Mouse (Mus musculus) C2C12 (cell line): Measurements from ENCODE around the gene Tceal8. TPM values are rescaled to one million over a fixed set of nuclear protein-coding genes. Genes with fewer than 3 reads are reported as not detected.
A peak's percentile ranks its signal among the peaks of the same experiment; 100 is the strongest.
"Not testable (repeated sequence)": the region's sequence is repeated elsewhere in the genome, so short reads cannot be mapped to it uniquely, and the experiment has no call there.

Experiments
- H3K27me3 ChIP-seq: one replicate; pipeline ENCODE4 v1.6.1; 2011; ENCODE audit not compliant: control insufficient read depth, insufficient read depth, insufficient read length
- H3K36me3 ChIP-seq: one replicate; pipeline ENCODE4 v1.6.1; 2011; ENCODE audit not compliant: control insufficient read depth, insufficient read depth
- H3K4me3 ChIP-seq: one replicate; pipeline ENCODE4 v1.5.1; 2011; ENCODE audit warnings: mild to moderate bottlenecking, control low read depth; ENCODE audit not compliant: poor library complexity, insufficient read depth, severe bottlenecking
- H3K79me2 ChIP-seq: one replicate; pipeline ENCODE4 v1.6.1; 2011; ENCODE audit not compliant: control insufficient read depth, insufficient read depth
- H3K79me3 ChIP-seq: one replicate; pipeline ENCODE4 v1.6.1; 2011; ENCODE audit warnings: low read depth, control low read depth
- H3ac ChIP-seq: one replicate; pipeline ENCODE3; 2011; ENCODE audit warnings: low read depth; ENCODE audit not compliant: control insufficient read depth, insufficient read length
- CEBPB ChIP-seq: IDR thresholded peaks from one replicate; pipeline ENCODE4 v1.6.1; 2011; ENCODE audit warnings: low read depth, mild to moderate bottlenecking, control low read depth, moderate library complexity
- CTCF ChIP-seq: IDR thresholded peaks from one replicate; pipeline ENCODE4 v1.5.1; 2011; ENCODE audit not compliant: control insufficient read depth, insufficient read depth, insufficient read length
- FOSL1 ChIP-seq: IDR thresholded peaks from one replicate; pipeline ENCODE4 v1.8.0; 2011; ENCODE audit warnings: mild to moderate bottlenecking, low read length; ENCODE audit not compliant: poor library complexity, insufficient read depth, severe bottlenecking
- MAX ChIP-seq: IDR thresholded peaks from one replicate; pipeline ENCODE4 v1.6.1; 2011; ENCODE audit warnings: mild to moderate bottlenecking, control low read depth
- MYOD1 ChIP-seq: IDR thresholded peaks from one replicate; pipeline ENCODE4 v1.6.1; 2011; ENCODE audit warnings: low read depth; ENCODE audit not compliant: control insufficient read depth, insufficient read length
- MYOG ChIP-seq: IDR thresholded peaks from one replicate; pipeline ENCODE4 v1.6.1; 2011; ENCODE audit not compliant: control insufficient read depth, insufficient read length; ENCODE audit errors: extremely low read depth
- USF1 ChIP-seq: IDR thresholded peaks from one replicate; pipeline ENCODE4 v1.6.1; 2011; ENCODE audit warnings: low read depth, mild to moderate bottlenecking, control low read depth, moderate library complexity
- long read RNA-seq, 2 experiments: library from polyadenylated mRNA; unstranded; transcript quantifications; one replicate each; pipeline ENCODE4 v2.0.0; 2019 to 2020
- polyA plus RNA-seq: library from polyadenylated mRNA; unstranded; fragments of >200 nt; fragmentation: generic; extraction: Trizol; gene quantifications from one replicate; pipeline ENCODE4 v1.2.1, GENCODE M21; 2012; ENCODE audit warnings: missing spikeins

Gene Tceal8
- 58.1 TPM for polyA plus RNA-seq
- long read RNA-seq, experiment 1, transcript Tceal8-201 (3 exons, 1,250 nt) = major isoform, 135 of 150 reads
- long read RNA-seq, experiment 1, partial matches to known transcripts = 5 of 150 reads
- long read RNA-seq, experiment 1, other reads (novel, unspliced or antisense) = 10 of 150 reads
- long read RNA-seq, experiment 2, transcript Tceal8-201 (3 exons, 1,250 nt) = major isoform, 102 of 103 reads
- long read RNA-seq, experiment 2, partial matches to known transcripts = 0 of 103 reads
- long read RNA-seq, experiment 2, other reads (novel, unspliced or antisense) = 0 of 103 reads

DNA sequence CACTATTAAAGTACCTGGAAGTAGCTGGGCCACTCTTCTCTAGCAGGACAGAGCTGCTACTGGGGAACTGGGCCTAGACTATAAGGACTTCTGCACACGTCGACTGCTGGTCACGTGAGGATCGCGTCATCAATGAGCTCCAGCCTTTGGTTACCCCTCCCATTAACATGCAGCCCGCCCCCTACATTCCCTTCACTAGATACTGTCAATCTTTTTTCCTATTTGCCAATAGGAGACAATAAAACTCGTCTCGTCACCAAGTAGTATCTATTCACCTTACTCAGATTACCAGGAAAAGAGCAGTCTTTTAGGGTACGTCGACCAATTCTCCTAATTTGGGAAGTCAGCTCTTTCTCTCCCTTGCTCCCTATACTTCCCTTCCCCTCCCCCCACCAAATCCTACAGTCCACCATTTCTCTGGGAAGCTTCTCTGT lies at the start of gene Tceal8:
Gene Tceal8 (minus strand): TSS at position 225 of the 434 bp plus-strand sequence.
- peak within 1 kb of the TSS; percentile 51 for H3K4me3 ChIP-seq
- no peaks in the 10 kb centered on the region for H3K27me3 ChIP-seq
- peaks cover 11% of the 10 kb centered on the region for H3K79me3 ChIP-seq
- peak within 1 kb of the TSS; percentile 83 for H3ac ChIP-seq
- peaks cover 12% of the 10 kb centered on the region for H3K36me3 ChIP-seq
- H3K79me2 ChIP-seq = peaks cover 9% of the 10 kb centered on the region
- TF ChIP-seq USF1 (peak; percentile 99), FOSL1 (no peak), MYOD1 (no peak), CTCF (no peak)

GRCm38 (mm10) chrX:136216303-136216702 lies 44.2 kb upstream of the Tceal8 start:
- Histone ChIP-seq H3ac (no peak overlapping the region), H3K4me3 (no peak overlapping the region), H3K27me3 (no peaks in the 10 kb centered on the region), H3K79me2 (no peaks in the 10 kb centered on the region), H3K79me3 (no peaks in the 10 kb centered on the region), H3K36me3 (no peaks in the 10 kb centered on the region)
- TF ChIP-seq MAX (no peak), CTCF (no peak)

DNA sequence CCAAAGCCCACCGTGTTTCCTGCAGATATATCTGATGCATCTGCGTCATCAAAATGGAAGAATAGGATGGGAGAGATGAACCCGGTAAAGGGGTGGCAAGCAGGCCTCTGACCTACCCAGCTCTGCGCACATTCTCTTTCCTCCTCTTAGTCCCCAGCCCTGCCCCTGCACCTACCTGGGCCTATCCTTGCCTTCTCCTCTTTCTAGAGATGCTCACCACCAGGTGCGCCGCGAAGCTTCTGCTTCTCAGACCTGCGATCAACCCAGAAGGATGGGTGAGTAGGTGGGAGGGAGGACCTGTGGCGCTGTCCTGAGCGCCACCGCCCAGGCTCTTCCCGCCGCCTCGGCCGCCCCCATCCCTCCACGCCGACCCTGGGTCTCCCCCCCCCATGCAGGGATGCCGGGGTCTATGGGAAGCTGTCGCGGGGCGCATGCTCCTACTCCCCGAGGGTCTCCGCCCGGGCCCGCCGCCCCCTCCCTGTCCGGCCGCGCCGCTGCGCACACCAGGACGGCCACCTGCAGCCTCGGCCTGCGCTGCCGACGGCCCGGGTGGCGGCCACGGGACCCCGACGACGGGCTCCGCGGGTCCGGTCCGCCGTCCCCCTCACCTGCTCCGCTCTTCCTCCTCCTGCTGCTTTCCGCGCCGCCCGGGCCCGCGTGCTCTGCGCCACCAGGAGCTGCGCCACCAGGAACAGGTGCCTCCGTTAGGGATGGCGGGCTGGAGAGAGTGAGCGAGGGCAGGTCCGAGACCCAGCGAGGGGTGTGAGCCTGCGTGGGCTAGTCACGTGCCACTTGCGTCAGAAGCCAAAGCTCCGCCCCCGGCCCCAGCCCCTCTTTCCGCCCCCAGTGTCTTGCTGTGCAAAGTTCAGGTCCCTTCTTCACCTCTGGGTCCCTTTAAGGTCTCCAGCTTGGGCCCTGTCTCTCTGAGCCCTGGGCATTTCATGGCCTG lies 42.9 kb upstream of the Tceal8 start, which contains the start of the genes Tceal7 and Bex1:
Gene Tceal7 (plus strand): TSS at position 51 of the 949 bp plus-strand sequence.
Gene Bex1 (minus strand): TSS at position 785 of the 949 bp plus-strand sequence.
- H3K79me2 ChIP-seq = not testable (repeated sequence)

GRCm38 (mm10) chrX:136213396-136213795 lies 41.3 kb upstream of the Tceal8 start:
- no peaks in the 10 kb centered on the region for H3K36me3 ChIP-seq
- H3K79me3 ChIP-seq = no peaks in the 10 kb centered on the region
- no peak overlapping the region for H3ac ChIP-seq
- no peaks in the 10 kb centered on the region for H3K79me2 ChIP-seq
- no peak overlapping the region for H3K4me3 ChIP-seq
- H3K27me3 ChIP-seq = no peaks in the 10 kb centered on the region
- TF ChIP-seq MYOD1 = no peak
- TF ChIP-seq MAX = no peak
- no peak for TF ChIP-seq MYOG
- no peak for TF ChIP-seq CTCF
- no peak for TF ChIP-seq FOSL1
- TF ChIP-seq USF1 = no peak
- TF ChIP-seq CEBPB = no peak

More for the DNA sequence above, 42.9 kb upstream of the Tceal8 start, which contains the start of the genes Tceal7 and Bex1:
- H3K79me3 ChIP-seq, H3K36me3 ChIP-seq, H3K27me3 ChIP-seq, H3K4me3 ChIP-seq, H3ac ChIP-seq: not testable (repeated sequence)

DNA sequence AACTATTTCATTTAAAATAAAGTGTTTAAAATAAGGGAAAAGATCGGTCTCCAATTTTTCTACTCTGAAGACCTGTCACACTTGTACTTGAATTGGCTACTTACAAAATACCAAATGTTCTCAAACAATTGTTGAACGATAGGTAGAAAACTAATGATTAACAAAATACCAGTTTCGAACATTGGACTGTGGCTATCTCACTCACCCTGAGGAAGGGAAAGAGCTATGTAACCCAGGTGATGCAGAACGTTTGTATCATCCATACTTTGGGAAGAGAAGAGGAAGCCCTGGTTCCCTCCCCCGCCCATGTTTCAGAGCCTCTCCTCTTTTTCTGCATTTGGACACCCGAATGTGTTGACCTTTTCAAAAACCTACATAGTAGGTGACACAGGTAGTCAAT lies 32.3 kb upstream of the Tceal8 start:
- no peaks in the 10 kb centered on the region for H3K79me3 ChIP-seq
- no peak overlapping the region for H3K4me3 ChIP-seq
- no peaks in the 10 kb centered on the region for H3K27me3 ChIP-seq
- no peak for TF ChIP-seq CTCF
- no peak for TF ChIP-seq CEBPB
- no peak for TF ChIP-seq USF1
- no peak for TF ChIP-seq MAX
- TF ChIP-seq MYOG = no peak
- TF ChIP-seq FOSL1 = no peak
- TF ChIP-seq MYOD1 = no peak
- no peaks in the 10 kb centered on the region for H3K36me3 ChIP-seq
- no peak overlapping the region for H3ac ChIP-seq
- H3K79me2 ChIP-seq = no peaks in the 10 kb centered on the region

- Histone ChIP-seq H3K27me3 (no peaks in the 10 kb centered on the region), H3K36me3 (no peaks in the 10 kb centered on the region), H3K4me3 (no peak within 1 kb of the TSS), H3K79me2 (no peaks in the 10 kb centered on the region), H3ac (no peak within 1 kb of the TSS), H3K79me3 (no peaks in the 10 kb centered on the region)
- TF ChIP-seq CEBPB (no peak), MYOD1 (no peak)
These were observed 31.5 kb upstream of the Tceal8 start, which contains the start of gene Tceal5 for GRCm38 (mm10) chrX:136203664-136204066. Gene Tceal5, minus strand, starts transcription at chrX:136203876.
